Mouse (Mus musculus) spleen, postnatal 14 days (tissue): ENCODE measurements around the gene Zfp454.

Experiments
- DNase-seq, 2 experiments: peaks; one replicate each; pipeline ENCODE4 v3.0.0; 2021 to 2022; ENCODE audit warnings: low spot score in 2 of 2

Zfp454 gene

GRCm38 (mm10) chr11:50841023-50841735 lies 46.3 kb downstream of the Zfp454 start, which contains the start of gene Zfp879:
Gene Zfp879 (minus strand): TSS chr11:50841552.
- peak; percentile 58 to 68 for DNase-seq

DNA sequence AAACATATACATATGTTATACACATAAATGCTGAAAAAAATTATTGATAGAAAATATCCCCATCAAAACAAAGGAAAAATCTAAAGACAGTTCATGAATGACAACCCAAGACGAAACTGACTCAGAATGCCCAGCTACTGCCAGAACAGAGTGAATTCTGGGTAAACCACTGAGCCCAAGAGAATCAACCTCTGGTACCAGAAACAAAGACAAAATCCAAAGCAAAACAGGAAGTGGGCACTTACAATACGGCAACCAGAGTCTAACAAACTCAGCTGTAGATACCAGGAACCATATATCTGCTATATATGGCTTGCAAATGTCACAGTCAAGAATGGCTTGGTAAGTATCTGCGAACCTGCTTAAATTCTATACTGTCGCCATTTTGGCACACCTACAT lies 51.7 kb downstream of the Zfp454 start:
- no peak for DNase-seq

DNA sequence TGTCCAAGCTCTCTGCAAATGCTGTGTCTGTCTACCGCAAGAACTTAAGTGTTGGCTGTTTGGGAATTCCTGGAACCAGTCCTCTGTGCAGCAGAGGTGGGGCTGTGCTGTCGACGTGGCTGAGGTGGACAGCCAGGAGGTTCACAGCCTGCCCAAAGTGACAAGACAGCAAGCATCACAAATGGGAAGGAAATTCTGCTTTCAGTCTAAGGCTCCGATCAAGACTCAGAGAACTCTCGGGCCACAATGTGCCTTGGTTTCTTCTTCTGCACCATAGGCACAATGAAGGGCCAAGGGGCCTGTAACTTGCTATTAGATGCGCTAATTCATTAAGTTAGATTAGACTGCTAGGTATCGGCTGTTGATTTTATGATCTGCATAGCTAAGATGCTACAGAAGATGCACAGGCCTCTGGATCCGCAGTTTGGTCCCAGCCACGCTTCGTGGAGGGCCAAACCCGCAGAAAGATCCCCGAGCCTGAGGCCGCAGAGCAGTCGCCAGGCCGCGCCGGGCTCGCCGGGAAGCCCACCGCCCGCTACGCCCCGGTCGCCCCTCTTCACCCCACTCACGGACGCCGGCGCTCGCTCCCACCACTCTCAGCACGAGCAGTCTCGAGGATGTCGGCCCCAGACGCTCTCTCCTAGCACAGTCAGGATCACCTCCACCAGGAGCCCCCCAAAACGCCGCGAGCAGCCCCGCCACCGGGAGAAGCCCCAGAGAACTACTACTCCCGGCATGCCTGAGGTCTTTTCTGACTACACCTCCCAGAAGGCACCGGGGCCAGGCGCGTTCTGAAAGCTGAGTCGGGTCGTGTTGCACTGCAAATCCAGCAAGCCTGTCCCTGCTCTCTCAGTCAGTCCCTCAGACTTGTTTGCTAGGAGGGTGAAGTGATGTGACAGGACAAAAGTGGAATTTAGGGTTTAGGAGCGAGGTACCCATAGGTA lies 60.2 kb downstream of the Zfp454 start, which contains the start of gene Zfp354c:
TSS of gene Zfp354c (minus strand) at position 715 of the 944 bp plus-strand sequence.
- peak; percentile 48 to 71 for DNase-seq

GRCm38 (mm10) chr11:50826214-50826613 lies 61.2 kb downstream of the Zfp454 start:
- DNase-seq = no peak
